Mouse (Mus musculus) thymus, adult 2 months (tissue): ENCODE measurements around the gene Med12l. TPM values are rescaled to one million over a fixed set of nuclear protein-coding genes. Genes with fewer than 3 reads are reported as not detected.

Experiments
- DNase-seq: peaks from one replicate; pipeline ENCODE4 v3.0.0; 2021
- H3K27ac ChIP-seq: fragments of 200-500 bp; 2 replicates; pipeline ENCODE4 v1.5.1; 2012; ENCODE audit warnings: low read length, control low read depth; ENCODE audit not compliant: control insufficient read depth, insufficient read depth
- H3K27me3 ChIP-seq: fragments of 200-500 bp; 2 replicates; pipeline ENCODE4 v1.6.1; 2012; ENCODE audit warnings: mild to moderate bottlenecking, low read length, moderate library complexity, mixed read lengths; ENCODE audit not compliant: control insufficient read depth, insufficient read depth
- H3K36me3 ChIP-seq: fragments of 200-500 bp; 2 replicates; pipeline ENCODE4 v1.6.1; 2012; ENCODE audit warnings: mild to moderate bottlenecking, low read length, moderate library complexity; ENCODE audit not compliant: control insufficient read depth, insufficient read depth
- H3K4me1 ChIP-seq: fragments of 200-500 bp; replicated peaks from 2 replicates; pipeline ENCODE4 v1.6.1; 2012; ENCODE audit warnings: low read length; ENCODE audit not compliant: control insufficient read depth, insufficient read depth
- H3K4me3 ChIP-seq: fragments of 200-500 bp; 2 replicates; pipeline ENCODE4 v1.5.1; 2012; ENCODE audit warnings: mild to moderate bottlenecking, low read length, control low read depth, moderate library complexity; ENCODE audit not compliant: control insufficient read depth, insufficient read depth
- CTCF ChIP-seq: fragments of 200-500 bp; IDR thresholded peaks from 2 replicates; pipeline ENCODE4 v1.5.1; 2012; ENCODE audit warnings: mild to moderate bottlenecking, control low read depth, low read length, moderate library complexity, borderline replicate concordance; ENCODE audit not compliant: control insufficient read depth, poor library complexity, insufficient read depth; ENCODE audit errors: extremely low read depth
- POLR2A ChIP-seq: fragments of 200-500 bp; IDR thresholded peaks from 2 replicates; pipeline ENCODE4 v1.6.1; 2012; ENCODE audit warnings: mild to moderate bottlenecking, low read length, control low read depth, moderate library complexity; ENCODE audit not compliant: control insufficient read depth, poor library complexity, insufficient read depth; ENCODE audit errors: extremely low read depth
- WGBS: fragments of 180-500 bp; shearing (Covaris S2); methylation state at CpG from one replicate; pipeline ENCODE4 v1.1.7; 2018; 5-methylcytosine and 5-hydroxymethylcytosine counted together
- polyA plus RNA-seq: library from polyadenylated mRNA; depleted of rRNA; stranded (reverse); fragments of >200 nt; gene quantifications from 2 replicates; pipeline ENCODE4 v1.2.3, GENCODE M21; 2012

Gene Med12l
- polyA plus RNA-seq, 1 experiment: 3.3 TPM

GRCm38 (mm10) chr3:59129547-59129946 lies 123.9 kb downstream of the Med12l start:
- Histone ChIP-seq H3K4me3 (no peak overlapping the region), H3K36me3 (no peaks in the 10 kb centered on the region), H3K27me3 (no peaks in the 10 kb centered on the region), H3K4me1 (peaks cover 15% of the 10 kb centered on the region), H3K27ac (no peak overlapping the region)
- DNase-seq: no peak
- WGBS: 36% methylated on average over 3 of the region's 3 CpGs
- TF ChIP-seq POLR2A (no peak), CTCF (no peak)

GRCm38 (mm10) chr3:59130431-59130830 lies 124.8 kb downstream of the Med12l start:
- peak; percentile 35 for DNase-seq
- peaks cover 15% of the 10 kb centered on the region for H3K4me1 ChIP-seq
- 3% methylated on average over 8 of the region's 8 CpGs for WGBS
- TF ChIP-seq CTCF (no peak), POLR2A (no peak)
- H3K27ac ChIP-seq: peak overlapping the region; percentile 64; the same call in 1 of the 2 replicates
- H3K4me3 ChIP-seq: peak overlapping the region; percentile 43
- no peaks in the 10 kb centered on the region for H3K27me3 ChIP-seq
- no peaks in the 10 kb centered on the region for H3K36me3 ChIP-seq

- Histone ChIP-seq H3K27ac (no peak overlapping the region), H3K27me3 (no peaks in the 10 kb centered on the region), H3K36me3 (no peaks in the 10 kb centered on the region), H3K4me1 (peaks cover 15% of the 10 kb centered on the region), H3K4me3 (no peak overlapping the region)
- DNase-seq: no peak
- TF ChIP-seq CTCF: no peak
- no peak for TF ChIP-seq POLR2A
- WGBS: 68% methylated on average over 4 of the region's 4 CpGs
These were observed 125.5 kb downstream of the Med12l start for GRCm38 (mm10) chr3:59131081-59131480.

GRCm38 (mm10) chr3:59131966-59132365 lies 126.3 kb downstream of the Med12l start:
- Histone ChIP-seq H3K4me1 (peaks cover 15% of the 10 kb centered on the region), H3K27ac (0 out of 2 replicates have a peak overlapping the region, but pooled peaks have one; percentile 3), H3K27me3 (no peaks in the 10 kb centered on the region), H3K4me3 (no peak overlapping the region), H3K36me3 (no peaks in the 10 kb centered on the region)
- DNase-seq: no peak
- WGBS: 18% methylated on average over 4 of the region's 4 CpGs
- no peak for TF ChIP-seq POLR2A
- TF ChIP-seq CTCF: no peak

GRCm38 (mm10) chr3:59133189-59133588 lies 127.6 kb downstream of the Med12l start:
- 37% methylated on average over 5 of the region's 5 CpGs for WGBS
- peaks cover 15% of the 10 kb centered on the region for H3K4me1 ChIP-seq
- H3K36me3 ChIP-seq: no peaks in the 10 kb centered on the region
- no peak overlapping the region for H3K27ac ChIP-seq
- no peak overlapping the region for H3K4me3 ChIP-seq
- no peak for TF ChIP-seq POLR2A
- TF ChIP-seq CTCF: no peak
- no peak for DNase-seq
- H3K27me3 ChIP-seq: no peaks in the 10 kb centered on the region

GRCm38 (mm10) chr3:59135911-59136653 lies 130.5 kb downstream of the Med12l start:
- Histone ChIP-seq H3K27ac (no peak overlapping the region), H3K36me3 (no peaks in the 10 kb centered on the region), H3K27me3 (no peaks in the 10 kb centered on the region), H3K4me1 (peaks cover 10% of the 10 kb centered on the region), H3K4me3 (no peak overlapping the region)
- TF ChIP-seq CTCF (no peak), POLR2A (no peak)
- 73% methylated on average over 5 of the region's 5 CpGs for WGBS
- DNase-seq: no peak
